Comparison of ENCODE assay signal across 26 mouse cellular contexts in the genomic region with DNA sequence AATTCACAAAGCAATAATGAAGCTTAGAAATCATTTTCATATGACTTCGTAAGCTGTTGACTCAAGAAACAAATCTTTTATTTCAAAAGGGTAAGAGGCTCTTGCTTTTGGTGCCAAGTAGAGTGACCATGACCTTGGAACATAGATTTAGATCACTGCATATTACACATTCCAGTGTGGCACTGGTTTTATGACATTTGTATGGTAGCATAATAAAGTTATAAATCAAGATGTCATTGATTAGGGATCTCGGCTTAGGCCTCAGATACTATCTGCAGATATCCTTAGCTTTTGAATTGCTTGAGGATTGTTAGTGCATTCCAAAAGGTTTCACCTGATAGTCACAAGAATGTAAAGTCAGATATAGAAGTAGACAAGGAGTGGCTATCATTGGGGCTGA.
DNase-seq lines count a peak whose midpoint lies in the region; ATAC-seq lines count a peak whose summit lies in the region.
"Had no signal": no experiment of that assay in that cellular context is flagged by ENCODE, and none has a peak within 500 bp of the region (broad histone marks: within the 10 kb centered on the region; RNA-seq: fewer than 3 reads in every experiment).

No protein-coding gene starts in this region.

- DNase-seq in adrenal gland, adult 2 months: peak; percentile 40
- no peak for DNase-seq in adrenal gland, postnatal 25 days
- no peak for DNase-seq in heart, embryonic 10.5 days (ENCODE audit: low spot score)
- DNase-seq in heart, adult 18-20 months: no peak
- DNase-seq in heart, postnatal 10 days: no peak
- DNase-seq in left cerebral cortex, postnatal 25 days (ENCODE audit: low spot score in 2 of 2): no peak
- DNase-seq: cerebellum, adult 2 months; cerebellum, postnatal 14 days; gastrocnemius, postnatal 36 days; left cerebral cortex, postnatal 4 days; liver, postnatal 0 days; lung, postnatal 36 days; right cerebral cortex, adult 18-20 months; spleen, adult 18-20 months; thymus, postnatal 14 days had no signal

- H3K4me3 ChIP-seq in heart, embryonic 10.5 days: no peak overlapping the region
- no peak overlapping the region for H3K4me3 ChIP-seq in heart, embryonic 16.5 days (ENCODE audit: low read length)
- no peak overlapping the region for H3K4me3 ChIP-seq in intestine, embryonic 16.5 days (ENCODE audit: low read length)
- H3K4me3 ChIP-seq: forebrain, embryonic 13.5 days; hindbrain, embryonic 13.5 days; layer of hippocampus, adult 2 months; left cerebral cortex, adult 2 months; liver, embryonic 12.5 days; neural tube, embryonic 12.5 days had no signal

- no peaks in the 10 kb centered on the region for H3K27me3 ChIP-seq in heart, embryonic 10.5 days (ENCODE audit: insufficient read depth, poor library complexity, severe bottlenecking)
- no peaks in the 10 kb centered on the region for H3K27me3 ChIP-seq in heart, embryonic 16.5 days (ENCODE audit: control insufficient read depth, insufficient read depth, low read length)
- no peaks in the 10 kb centered on the region for H3K27me3 ChIP-seq in intestine, embryonic 16.5 days (replicated peaks; ENCODE audit: control insufficient read depth, insufficient read depth, low read length)
- H3K27me3 ChIP-seq: forebrain, embryonic 13.5 days; hindbrain, embryonic 13.5 days; liver, embryonic 12.5 days; neural tube, embryonic 12.5 days; Patski had no signal

- H3K4me2 ChIP-seq in heart, embryonic 16.5 days (ENCODE audit: low read depth, low read length): no peak overlapping the region
- H3K4me2 ChIP-seq in intestine, embryonic 16.5 days (ENCODE audit: low read depth, low read length): no peak overlapping the region
- H3K4me2 ChIP-seq: forebrain, embryonic 13.5 days; hindbrain, embryonic 13.5 days; liver, embryonic 12.5 days; midbrain, embryonic 11.5 days; neural tube, embryonic 12.5 days had no signal

- WGBS in heart, embryonic 10.5 days: 69% methylated on average over 2 of the region's 2 CpGs
- 71% methylated on average over 2 of the region's 2 CpGs for WGBS in heart, embryonic 16.5 days
- WGBS in intestine, embryonic 16.5 days: 68% methylated on average over 2 of the region's 2 CpGs

- intact Hi-C loops in heart, postnatal 10 days (cut with DNase I): loop anchor here (5.0 kb wide), 1 partner anchor 61 kb away; no protein-coding TSS in a partner anchor
- intact Hi-C loops in left cerebral cortex, postnatal 25 days (cut with DNase I): no loop called here

- ATAC-seq in heart, embryonic 16.5 days (replicated peaks; ENCODE audit: extremely low read depth, insufficient read depth, low FRiP score): no peak
- peak; percentile 69 for ATAC-seq in intestine, embryonic 16.5 days
- ATAC-seq: forebrain, embryonic 13.5 days; liver, postnatal 0 days; midbrain, embryonic 16.5 days; Patski had no signal

- H3K9me3 ChIP-seq in heart, embryonic 10.5 days: no peaks in the 10 kb centered on the region
- no peaks in the 10 kb centered on the region for H3K9me3 ChIP-seq in heart, embryonic 16.5 days (replicated peaks; ENCODE audit: control insufficient read depth, low read length)
- H3K9me3 ChIP-seq in intestine, embryonic 16.5 days (ENCODE audit: control insufficient read depth, low read length): no peaks in the 10 kb centered on the region
- H3K9me3 ChIP-seq: forebrain, embryonic 13.5 days; hindbrain, embryonic 13.5 days; liver, embryonic 12.5 days; neural tube, embryonic 12.5 days had no signal

- no peaks in the 10 kb centered on the region for H3K36me3 ChIP-seq in heart, embryonic 10.5 days
- no peaks in the 10 kb centered on the region for H3K36me3 ChIP-seq in heart, embryonic 16.5 days (ENCODE audit: control insufficient read depth, insufficient read depth)
- no peaks in the 10 kb centered on the region for H3K36me3 ChIP-seq in intestine, embryonic 16.5 days (ENCODE audit: control insufficient read depth, insufficient read depth, low read length)
- H3K36me3 ChIP-seq: hindbrain, embryonic 13.5 days; liver, embryonic 12.5 days; neural tube, embryonic 12.5 days had no signal

- no peak overlapping the region for H3K9ac ChIP-seq in heart, embryonic 16.5 days (ENCODE audit: low read length)
- H3K9ac ChIP-seq in intestine, embryonic 16.5 days (ENCODE audit: low read depth, low read length): no peak overlapping the region
- H3K9ac ChIP-seq: forebrain, embryonic 13.5 days; hindbrain, embryonic 13.5 days; liver, embryonic 12.5 days; liver, postnatal 0 days; neural tube, embryonic 12.5 days had no signal

- H3K4me1 ChIP-seq in heart, embryonic 10.5 days: peaks cover 20% of the 10 kb centered on the region
- H3K4me1 ChIP-seq in heart, embryonic 16.5 days (ENCODE audit: control insufficient read depth, insufficient read depth, low read length): peaks cover 21% of the 10 kb centered on the region
- H3K4me1 ChIP-seq in intestine, embryonic 16.5 days (ENCODE audit: control insufficient read depth, insufficient read depth, low read length): peaks cover 5% of the 10 kb centered on the region
- H3K4me1 ChIP-seq: forebrain, embryonic 13.5 days; hindbrain, embryonic 13.5 days; neural tube, embryonic 12.5 days had no signal

- peak overlapping the region; percentile 73 for H3K27ac ChIP-seq in heart, embryonic 10.5 days
- H3K27ac ChIP-seq in heart, embryonic 16.5 days (ENCODE audit: low read length): peak overlapping the region; percentile 80
- H3K27ac ChIP-seq in intestine, embryonic 16.5 days (ENCODE audit: low read length): no peak overlapping the region
- H3K27ac ChIP-seq: forebrain, embryonic 13.5 days; hindbrain, embryonic 13.5 days; layer of hippocampus, adult 2 months; left cerebral cortex, adult 2 months; liver, embryonic 12.5 days; neural tube, embryonic 12.5 days had no signal
